Mouse (Mus musculus) forebrain, embryonic 16.5 days (tissue): ENCODE data around the gene Gm20388. TPM values are rescaled to one million over a fixed set of nuclear protein-coding genes. Genes with fewer than 3 reads are reported as not detected.

ENCODE experiments used
- ATAC-seq: fragments of 200-750 bp; cut with Nextera tagmentation; 2 replicates; pipeline ENCODE4 v1.8.0; 2017; ENCODE audit warnings: mild to moderate bottlenecking, moderate library complexity
- H3K27ac ChIP-seq: fragments of 300-500 bp; sonication (generic); 2 replicates; pipeline ENCODE4 v1.5.1; 2014; ENCODE audit warnings: low read length, control low read depth
- H3K27me3 ChIP-seq: fragments of 300-500 bp; sonication (generic); replicated peaks from 2 replicates; pipeline ENCODE4 v1.6.1; 2014; ENCODE audit warnings: low read length; ENCODE audit not compliant: control insufficient read depth, insufficient read depth
- H3K36me3 ChIP-seq: fragments of 300-500 bp; sonication (generic); 2 replicates; pipeline ENCODE4 v1.6.1; 2014; ENCODE audit not compliant: control insufficient read depth, insufficient read depth
- H3K4me1 ChIP-seq: fragments of 300-500 bp; sonication (generic); replicated peaks from 2 replicates; pipeline ENCODE4 v1.6.1; 2014; ENCODE audit warnings: low read length; ENCODE audit not compliant: control insufficient read depth, insufficient read depth
- H3K4me2 ChIP-seq: fragments of 300-500 bp; sonication (generic); 2 replicates; pipeline ENCODE4 v1.6.1; 2014; ENCODE audit warnings: mild to moderate bottlenecking, low read length, control low read depth
- H3K4me3 ChIP-seq: fragments of 300-500 bp; sonication (generic); replicated peaks from 2 replicates; pipeline ENCODE4 v1.5.1; 2014; ENCODE audit warnings: mild to moderate bottlenecking, low read length, control low read depth
- H3K9ac ChIP-seq: fragments of 300-500 bp; sonication (generic); replicated peaks from 2 replicates; pipeline ENCODE4 v1.6.1; 2014; ENCODE audit warnings: low read depth, low read length, control low read depth
- H3K9me3 ChIP-seq: fragments of 300-500 bp; sonication (generic); 2 replicates; pipeline ENCODE4 v1.6.1; 2016; ENCODE audit warnings: low read length; ENCODE audit not compliant: control insufficient read depth
- WGBS: fragments of 180-500 bp; shearing (Covaris S2); extraction: QIAGEN DNeasy Blood & Tissue Kit; methylation state at CpG from one replicate; pipeline ENCODE4 v1.1.7; 2014; 5-methylcytosine and 5-hydroxymethylcytosine counted together
- polyA plus RNA-seq: library from polyadenylated mRNA; unstranded; fragments of >200 nt; fragmentation: Nextera tagmentation; extraction: Ambion mirVana; gene quantifications from 2 replicates; pipeline ENCODE4 v1.2.1, GENCODE M21; 2015

The Gm20388 gene
- polyA plus RNA-seq, 1 experiment from 2014 or later: 4.7 TPM

- no peaks in the 10 kb centered on the region for H3K27me3 ChIP-seq
- no peak for ATAC-seq
- peaks cover 8% of the 10 kb centered on the region for H3K4me1 ChIP-seq
- no peak overlapping the region for H3K27ac ChIP-seq
- no peaks in the 10 kb centered on the region for H3K9me3 ChIP-seq
- H3K9ac ChIP-seq: no peak overlapping the region
- no peak overlapping the region for H3K4me2 ChIP-seq
- no peaks in the 10 kb centered on the region for H3K36me3 ChIP-seq
- H3K4me3 ChIP-seq: no peak overlapping the region
Observed at GRCm38 (mm10) chr8:123033431-123033830, 3122.8 kb downstream of the Gm20388 start.

GRCm38 (mm10) chr8:123034171-123034570 is 3123.5 kb downstream of the Gm20388 start:
- Histone ChIP-seq H3K9ac (no peak overlapping the region), H3K4me1 (peaks cover 13% of the 10 kb centered on the region), H3K36me3 (no peaks in the 10 kb centered on the region), H3K9me3 (no peaks in the 10 kb centered on the region), H3K27me3 (no peaks in the 10 kb centered on the region), H3K4me2 (no peak overlapping the region), H3K4me3 (no peak overlapping the region), H3K27ac (no peak overlapping the region)
- 87% methylated on average over 6 of the region's 6 CpGs for WGBS
- no peak for ATAC-seq

GRCm38 (mm10) chr8:123036956-123037355 is 3126.3 kb downstream of the Gm20388 start:
- Histone ChIP-seq H3K9ac (no peak overlapping the region), H3K4me3 (no peak overlapping the region), H3K4me2 (no peak overlapping the region), H3K27ac (no peak overlapping the region), H3K4me1 (peaks cover 30% of the 10 kb centered on the region), H3K27me3 (no peaks in the 10 kb centered on the region), H3K36me3 (no peaks in the 10 kb centered on the region), H3K9me3 (no peaks in the 10 kb centered on the region)
- no peak for ATAC-seq
- WGBS: 55% methylated on average over 3 of the region's 3 CpGs

GRCm38 (mm10) chr8:123037487-123037886 is 3126.8 kb downstream of the Gm20388 start:
- Histone ChIP-seq H3K9ac (no peak overlapping the region), H3K27me3 (no peaks in the 10 kb centered on the region), H3K4me2 (no peak overlapping the region), H3K9me3 (no peaks in the 10 kb centered on the region), H3K36me3 (no peaks in the 10 kb centered on the region), H3K4me1 (peaks cover 30% of the 10 kb centered on the region), H3K27ac (no peak overlapping the region), H3K4me3 (no peak overlapping the region)
- 90% methylated on average over 11 of the region's 11 CpGs for WGBS
- ATAC-seq: no peak

- H3K27me3 ChIP-seq: no peaks in the 10 kb centered on the region
- H3K4me1 ChIP-seq: peaks cover 34% of the 10 kb centered on the region
- H3K9me3 ChIP-seq: no peaks in the 10 kb centered on the region
- WGBS: 60% methylated on average over 2 of the region's 2 CpGs
- no peak overlapping the region for H3K4me3 ChIP-seq
- no peak overlapping the region; the same call in 1 of the 2 replicates for H3K4me2 ChIP-seq
- no peak overlapping the region for H3K27ac ChIP-seq
- no peaks in the 10 kb centered on the region for H3K36me3 ChIP-seq
- H3K9ac ChIP-seq: no peak overlapping the region
- ATAC-seq: no peak
Observed at GRCm38 (mm10) chr8:123038351-123038750, 3127.7 kb downstream of the Gm20388 start.

- H3K27me3 ChIP-seq: no peaks in the 10 kb centered on the region
- peak overlapping the region; percentile 46; the same call in 1 of the 2 replicates for H3K27ac ChIP-seq
- H3K4me1 ChIP-seq: peaks cover 39% of the 10 kb centered on the region
- ATAC-seq: no peak
- no peaks in the 10 kb centered on the region for H3K36me3 ChIP-seq
- 7% methylated on average over 11 of the region's 11 CpGs for WGBS
- H3K4me2 ChIP-seq: peak overlapping the region; percentile 63
- H3K9ac ChIP-seq: no peak overlapping the region
- H3K9me3 ChIP-seq: no peaks in the 10 kb centered on the region
- peak overlapping the region; percentile 97 for H3K4me3 ChIP-seq
Observed at GRCm38 (mm10) chr8:123039376-123040109, 3128.9 kb downstream of the Gm20388 start.

- peak overlapping the region; percentile 97 for H3K4me3 ChIP-seq
- H3K36me3 ChIP-seq: no peaks in the 10 kb centered on the region
- ATAC-seq: no peak
- peaks cover 39% of the 10 kb centered on the region for H3K4me1 ChIP-seq
- no peak overlapping the region; the same call in 1 of the 2 replicates for H3K27ac ChIP-seq
- H3K27me3 ChIP-seq: no peaks in the 10 kb centered on the region
- no peak overlapping the region for H3K9ac ChIP-seq
- 2% methylated on average over 4 of the region's 4 CpGs for WGBS
- H3K4me2 ChIP-seq: peak overlapping the region; percentile 63
- no peaks in the 10 kb centered on the region for H3K9me3 ChIP-seq
Observed at GRCm38 (mm10) chr8:123040110-123040650, 3129.5 kb downstream of the Gm20388 start.

- Histone ChIP-seq H3K4me1 (peaks cover 39% of the 10 kb centered on the region), H3K4me3 (peak overlapping the region; percentile 97), H3K4me2 (peak overlapping the region; percentile 63), H3K27me3 (no peaks in the 10 kb centered on the region), H3K27ac (peak overlapping the region; percentile 92), H3K36me3 (no peaks in the 10 kb centered on the region), H3K9ac (peak overlapping the region; percentile 99), H3K9me3 (no peaks in the 10 kb centered on the region)
- no peak for ATAC-seq
- WGBS: under 1% methylated on average over 67 of the region's 71 CpGs
Observed at GRCm38 (mm10) chr8:123041008-123041773, 3130.6 kb downstream of the Gm20388 start.

GRCm38 (mm10) chr8:123041774-123042105 is 3131.1 kb downstream of the Gm20388 start:
- no peak; the same call in 1 of the 2 replicates for ATAC-seq
- no peaks in the 10 kb centered on the region for H3K27me3 ChIP-seq
- no peaks in the 10 kb centered on the region for H3K9me3 ChIP-seq
- peak overlapping the region; percentile 63 for H3K4me2 ChIP-seq
- H3K4me3 ChIP-seq: peak overlapping the region; percentile 97
- H3K9ac ChIP-seq: peak overlapping the region; percentile 99
- no peaks in the 10 kb centered on the region for H3K36me3 ChIP-seq
- peak overlapping the region; percentile 92 for H3K27ac ChIP-seq
- WGBS: 3% methylated on average over 6 of the region's 60 CpGs
- peaks cover 39% of the 10 kb centered on the region for H3K4me1 ChIP-seq
